Mouse (Mus musculus) olfactory bulb, adult 2 months (tissue): ENCODE data around the gene Necap1. TPM values are rescaled to one million over a fixed set of nuclear protein-coding genes. Genes with fewer than 3 reads are reported as not detected.
A peak's percentile ranks its signal among the peaks of the same experiment; 100 is the strongest.

ENCODE experiments used
- H3K27ac ChIP-seq: fragments of 200-500 bp; 2 replicates; pipeline ENCODE4 v1.5.1; 2012; ENCODE audit warnings: low read depth, low read length; ENCODE audit not compliant: insufficient read depth
- H3K4me1 ChIP-seq: fragments of 200-500 bp; 2 replicates; pipeline ENCODE4 v1.6.1; 2012; ENCODE audit warnings: low read length; ENCODE audit not compliant: control insufficient read depth, insufficient read depth
- H3K4me3 ChIP-seq: fragments of 200-500 bp; 2 replicates; pipeline ENCODE4 v1.5.1; 2012; ENCODE audit warnings: mild to moderate bottlenecking, low read depth, low read length, moderate library complexity; ENCODE audit not compliant: insufficient read depth
- CTCF ChIP-seq: fragments of 200-500 bp; IDR thresholded peaks from 2 replicates; pipeline ENCODE4 v1.5.1; 2012; ENCODE audit warnings: low read depth, mild to moderate bottlenecking, low read length, moderate library complexity; ENCODE audit not compliant: insufficient read depth
- POLR2A ChIP-seq: fragments of 200-500 bp; IDR thresholded peaks from 2 replicates; pipeline ENCODE4 v1.6.1; 2012; ENCODE audit warnings: mild to moderate bottlenecking, low read depth, low read length, moderate library complexity; ENCODE audit not compliant: insufficient read depth
- WGBS: fragments of 180-500 bp; shearing (Covaris S2); methylation state at CpG from one replicate; pipeline ENCODE4 v1.1.7; 2018; 5-methylcytosine and 5-hydroxymethylcytosine counted together
- polyA plus RNA-seq: library from polyadenylated mRNA; stranded (reverse); fragments of >200 nt; gene quantifications from 2 replicates; pipeline ENCODE4 v1.2.4, GENCODE M21; 2012; ENCODE audit warnings: low replicate concordance; ENCODE audit not compliant: missing spikeins, insufficient read depth, insufficient read length

Necap1 gene
- polyA plus RNA-seq, 1 experiment: not detected

DNA sequence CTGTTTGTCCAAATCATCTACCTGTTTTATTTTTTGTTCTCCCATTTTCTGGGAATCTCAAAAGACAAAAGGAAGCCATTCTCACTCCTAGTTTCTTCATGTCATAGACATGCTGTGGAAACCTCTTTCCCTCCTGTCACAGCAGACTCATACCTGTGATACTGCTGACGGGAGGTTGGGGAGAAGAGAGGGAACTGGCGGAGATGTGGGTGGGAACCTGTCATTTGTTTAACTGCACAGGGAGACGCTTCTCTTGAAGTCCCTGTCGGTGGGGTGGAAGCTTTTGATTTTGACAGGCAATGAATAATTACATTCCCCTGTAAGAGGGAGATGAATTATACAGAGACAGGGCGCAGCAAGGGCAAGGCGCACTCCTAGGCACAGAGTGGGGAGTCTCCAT lies 30.5 kb upstream of the Necap1 start:
- no peak overlapping the region for H3K4me3 ChIP-seq
- H3K4me1 ChIP-seq: no peaks in the 10 kb centered on the region
- TF ChIP-seq POLR2A: no peak
- TF ChIP-seq CTCF: no peak
- 81% methylated on average over 6 of the region's 6 CpGs for WGBS
- H3K27ac ChIP-seq: no peak overlapping the region

DNA sequence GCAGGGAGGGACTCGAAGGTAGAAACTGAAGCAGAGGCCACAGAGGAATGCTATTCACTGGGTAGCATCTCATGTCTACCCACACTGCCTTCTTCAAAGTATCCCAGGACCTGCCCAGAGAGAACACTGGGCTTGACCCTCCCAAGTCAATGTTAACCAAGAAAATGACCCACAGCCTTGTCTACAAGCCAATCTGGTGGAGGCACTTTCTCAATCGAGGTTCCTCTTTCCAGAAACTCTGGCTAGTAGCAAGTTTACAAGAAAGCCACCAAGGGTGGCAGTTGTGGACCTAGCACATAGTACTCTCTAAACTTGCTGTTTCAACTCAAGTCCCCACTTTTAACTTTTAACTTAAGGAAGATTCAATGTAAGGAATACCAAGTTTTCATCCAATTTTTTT lies 21.6 kb upstream of the Necap1 start:
- H3K27ac ChIP-seq: no peak overlapping the region
- no peaks in the 10 kb centered on the region for H3K4me1 ChIP-seq
- H3K4me3 ChIP-seq: no peak overlapping the region
- 72% methylated on average over 2 of the region's 2 CpGs for WGBS
- TF ChIP-seq CTCF (no peak), POLR2A (no peak)

DNA sequence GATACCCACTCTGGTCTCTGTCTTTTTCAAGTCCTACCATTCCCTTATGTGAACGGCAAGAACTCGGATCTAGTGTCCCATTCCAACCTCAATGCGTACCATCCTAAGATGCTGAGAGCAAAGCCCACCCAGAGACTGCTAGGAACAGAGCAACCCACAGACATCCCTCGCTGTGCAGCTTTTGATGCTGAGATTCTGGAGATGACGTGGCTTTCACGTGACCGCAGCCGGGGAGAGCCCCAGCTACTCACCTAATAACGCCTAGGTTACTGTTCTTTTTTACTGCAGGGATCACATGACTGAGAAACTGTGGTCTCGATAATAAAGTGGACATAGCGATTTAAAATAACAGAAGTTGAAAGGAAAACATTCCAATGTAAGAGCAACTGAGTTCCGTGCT lies 19.7 kb upstream of the Necap1 start:
- Histone ChIP-seq H3K27ac (no peak overlapping the region), H3K4me3 (no peak overlapping the region), H3K4me1 (no peaks in the 10 kb centered on the region)
- no peak for TF ChIP-seq POLR2A
- TF ChIP-seq CTCF: no peak
- 78% methylated on average over 12 of the region's 12 CpGs for WGBS

DNA sequence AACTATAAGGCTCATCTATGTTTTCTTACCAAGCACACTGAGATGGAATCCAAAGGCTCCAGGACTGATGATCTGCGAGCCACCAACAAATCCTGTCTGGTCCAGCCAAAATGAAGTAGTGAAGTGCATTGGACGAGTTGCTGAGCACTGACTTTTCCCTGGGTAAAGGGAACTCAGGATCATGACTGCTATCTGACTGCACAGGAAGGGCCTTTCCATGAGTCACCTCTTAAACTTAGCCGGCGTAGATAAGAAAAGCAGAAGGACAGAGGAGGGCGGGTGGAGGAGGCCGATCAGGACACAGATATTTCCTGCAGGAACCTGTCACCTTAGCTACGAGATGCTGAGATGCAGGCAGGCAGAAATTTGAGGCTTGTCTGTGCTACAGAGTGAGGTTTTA lies 18.3 kb upstream of the Necap1 start, which contains the start of gene C3ar1:
TSS of gene C3ar1 (minus strand) at position 207 of the 400 bp plus-strand sequence.
- Histone ChIP-seq H3K4me1 (no peaks in the 10 kb centered on the region), H3K27ac (no peak within 1 kb of the TSS), H3K4me3 (no peak within 1 kb of the TSS)
- 69% methylated on average over 7 of the region's 7 CpGs for WGBS
- no peak for TF ChIP-seq CTCF
- no peak for TF ChIP-seq POLR2A

DNA sequence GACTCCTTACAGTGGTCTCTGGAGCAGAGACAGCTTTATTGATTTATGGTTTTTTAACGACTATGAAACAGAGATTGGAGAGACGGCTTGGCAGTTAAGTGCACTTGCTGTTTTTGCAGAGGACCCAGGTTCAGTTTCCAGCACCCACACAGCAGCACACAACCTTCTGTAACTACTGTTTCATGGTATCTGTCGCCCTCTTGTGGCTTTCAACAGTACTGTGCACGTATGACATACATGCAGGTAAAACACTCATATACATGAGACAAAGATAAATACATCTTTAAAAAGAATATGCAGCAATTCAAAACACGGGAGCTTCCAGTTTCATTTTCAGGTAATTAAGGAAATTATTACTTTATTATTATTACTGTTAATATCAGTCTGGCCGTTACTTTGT lies 11.8 kb upstream of the Necap1 start:
- Histone ChIP-seq H3K4me1 (no peaks in the 10 kb centered on the region), H3K4me3 (no peak overlapping the region), H3K27ac (no peak overlapping the region)
- 82% methylated on average over 6 of the region's 6 CpGs for WGBS
- TF ChIP-seq POLR2A (no peak), CTCF (no peak)

DNA sequence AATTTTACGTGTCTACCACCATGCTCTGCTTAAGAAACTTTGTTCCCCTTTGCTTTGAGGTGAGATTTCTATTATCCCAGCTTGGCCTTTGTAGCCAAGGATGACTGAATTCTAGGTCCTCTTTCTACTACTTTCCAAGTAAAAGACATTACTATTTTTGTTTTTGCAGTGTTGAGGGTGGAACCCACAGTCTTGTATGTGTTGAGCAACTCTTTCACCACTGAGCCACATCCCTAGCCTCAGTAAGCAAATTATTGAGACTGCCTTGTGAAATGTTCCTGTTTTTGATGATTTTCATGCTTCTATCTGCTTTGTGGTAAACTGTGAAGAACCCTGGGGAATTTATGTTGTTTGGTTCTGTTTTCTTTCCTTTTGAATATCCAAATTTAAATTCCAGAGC lies 11.4 kb upstream of the Necap1 start:
- 86% methylated on average over 1 of the region's 1 CpGs for WGBS
- Histone ChIP-seq H3K4me3 (no peak overlapping the region), H3K27ac (no peak overlapping the region), H3K4me1 (no peaks in the 10 kb centered on the region)
- TF ChIP-seq POLR2A (no peak), CTCF (no peak)

DNA sequence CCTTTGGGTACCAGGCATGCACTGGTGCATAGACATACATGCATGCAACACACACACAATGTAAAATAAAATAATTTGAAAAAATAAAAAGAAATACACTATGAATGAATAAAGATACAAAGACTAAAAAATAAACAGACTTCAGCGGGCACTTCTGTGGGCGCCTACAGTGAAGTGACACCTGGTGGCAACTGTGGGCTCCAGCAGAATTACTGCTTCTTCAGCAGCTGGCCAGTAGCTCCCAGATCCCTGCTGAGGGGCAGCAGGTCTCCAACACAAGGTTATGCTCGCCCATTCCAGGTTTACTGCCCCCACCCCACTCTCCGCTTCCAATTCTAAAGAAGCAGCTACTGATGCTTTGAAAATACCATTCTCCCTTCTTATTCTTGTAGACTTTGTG lies 6.4 kb upstream of the Necap1 start:
- 72% methylated on average over 4 of the region's 4 CpGs for whole genome bisulfite sequencing

DNA sequence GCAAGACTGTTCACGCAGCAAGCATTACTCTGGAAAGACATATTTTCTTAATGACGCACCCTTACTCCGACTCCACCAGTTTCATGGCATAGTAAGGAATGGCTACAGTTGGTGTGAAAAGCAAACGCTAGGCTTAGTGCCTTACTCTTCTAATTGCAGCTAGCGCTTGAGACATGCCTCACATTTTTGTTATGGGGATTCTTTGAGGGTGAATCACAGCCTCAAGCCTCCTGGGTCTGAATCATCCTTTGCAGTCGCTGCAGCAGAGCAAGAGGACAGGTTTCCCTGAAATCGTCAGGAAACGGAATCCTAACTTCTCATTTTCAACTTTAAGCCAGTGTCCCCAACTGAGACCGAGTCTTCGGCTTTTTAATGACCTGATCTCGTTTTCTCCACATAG lies 4.4 kb upstream of the Necap1 start:
- H3K4me1 ChIP-seq: no peaks in the 10 kb centered on the region
- TF ChIP-seq POLR2A: no peak
- TF ChIP-seq CTCF: no peak
- H3K27ac ChIP-seq: no peak overlapping the region
- 53% methylated on average over 11 of the region's 11 CpGs for WGBS
- no peak overlapping the region for H3K4me3 ChIP-seq

More for the DNA sequence above, 6.4 kb upstream of the Necap1 start:
- Histone ChIP-seq H3K4me1 (no peaks in the 10 kb centered on the region), H3K4me3 (no peak overlapping the region), H3K27ac (no peak overlapping the region)
- no peak for TF ChIP-seq POLR2A
- TF ChIP-seq CTCF: no peak

DNA sequence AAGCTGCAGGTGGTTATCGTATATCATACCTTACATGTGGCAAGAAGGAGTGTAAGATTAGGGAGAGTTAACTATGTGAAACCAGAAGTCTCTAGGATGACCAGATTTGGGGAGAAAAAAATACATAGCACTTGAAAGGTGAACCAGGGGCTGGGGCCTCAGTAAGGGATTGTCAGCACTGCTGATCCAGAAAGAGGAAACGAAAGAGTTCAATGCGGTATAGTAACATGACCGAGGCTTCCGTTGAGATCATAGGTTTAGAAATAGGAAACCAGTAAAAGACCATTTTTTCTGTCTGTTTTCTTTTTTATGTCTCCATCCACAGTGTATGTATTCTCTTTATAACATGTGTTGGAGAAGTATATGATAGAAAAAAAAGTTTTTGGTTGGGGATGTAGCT lies 1.5 kb upstream of the Necap1 start:
- H3K27ac ChIP-seq: no peak overlapping the region
- 94% methylated on average over 5 of the region's 5 CpGs for WGBS
- no peak for TF ChIP-seq POLR2A
- no peak for TF ChIP-seq CTCF
- H3K4me3 ChIP-seq: no peak overlapping the region
- H3K4me1 ChIP-seq: no peaks in the 10 kb centered on the region

DNA sequence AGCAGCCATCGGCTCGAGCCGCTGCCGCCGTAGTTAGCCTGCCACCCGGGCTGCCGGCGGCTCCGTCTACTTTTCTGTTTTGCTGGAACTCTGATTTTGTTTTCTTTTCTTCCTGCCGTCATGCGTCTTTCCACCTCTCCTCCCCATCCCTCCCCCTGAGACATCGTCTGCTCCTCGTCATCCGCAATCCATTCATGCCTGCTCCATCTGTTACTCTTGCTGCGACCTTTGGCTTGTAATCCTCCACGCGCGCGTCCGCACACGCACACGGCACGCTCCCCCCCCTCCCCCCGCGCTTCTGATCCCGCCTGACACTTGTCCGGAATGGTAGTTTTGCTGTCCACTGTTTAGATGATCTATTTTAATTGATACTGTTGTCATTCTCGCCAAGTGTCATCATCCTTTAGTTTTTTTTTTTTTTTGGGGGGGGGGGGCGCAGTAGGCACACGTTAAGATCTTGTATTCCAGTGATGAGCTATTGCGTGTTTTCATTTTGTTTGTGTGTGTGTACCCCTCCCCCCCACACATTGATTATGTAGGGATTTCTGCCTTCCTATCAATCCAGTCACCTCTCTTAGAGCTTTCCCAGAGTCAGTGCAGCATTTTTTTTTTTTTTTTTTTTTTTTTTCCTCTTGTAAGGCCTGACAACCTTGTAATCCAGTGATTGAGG lies 581 bp downstream of the Necap1 start:
- Histone ChIP-seq H3K4me1 (peaks cover 4% of the 10 kb centered on the region), H3K27ac (peak overlapping the region; percentile 28), H3K4me3 (peak overlapping the region; percentile 92)
- TF ChIP-seq POLR2A: peak; percentile 1
- no peak for TF ChIP-seq CTCF
- under 1% methylated on average over 31 of the region's 31 CpGs for WGBS

DNA sequence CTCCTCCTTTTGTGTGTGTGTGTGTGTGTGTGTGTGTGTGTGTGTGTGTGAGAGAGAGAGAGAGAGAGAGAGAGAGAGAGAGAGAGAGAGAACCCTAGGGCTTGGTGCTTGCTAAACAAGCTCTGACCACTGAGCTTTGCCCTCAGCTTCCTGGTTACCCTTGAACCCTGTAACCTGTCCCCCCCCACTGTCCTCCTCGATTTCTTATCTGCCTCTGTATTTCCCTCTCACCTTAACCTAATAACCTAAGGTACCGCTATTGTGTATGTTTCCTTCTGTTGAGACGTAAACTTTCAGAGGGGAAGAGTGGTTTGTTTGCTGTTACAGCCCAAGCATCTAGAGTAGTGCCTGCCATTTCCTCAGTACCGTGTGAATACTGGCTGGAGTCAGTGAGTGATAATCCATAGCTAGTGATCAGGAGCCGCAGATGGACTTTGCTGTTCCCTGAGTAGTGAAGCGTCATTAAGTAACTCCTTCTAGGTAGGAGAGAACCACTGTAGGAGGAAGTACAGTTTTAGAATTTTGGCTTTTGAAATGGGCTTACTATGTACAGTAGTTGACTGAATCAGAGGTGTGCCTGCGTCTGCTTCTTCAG lies 5.0 kb downstream of the Necap1 start:
- Histone ChIP-seq H3K4me3 (no peak overlapping the region), H3K27ac (no peak overlapping the region), H3K4me1 (peaks cover 7% of the 10 kb centered on the region)
- WGBS: 88% methylated on average over 7 of the region's 7 CpGs
- no peak for TF ChIP-seq POLR2A
